ENCODE assay signal across 35 mouse cellular contexts in the genomic region with DNA sequence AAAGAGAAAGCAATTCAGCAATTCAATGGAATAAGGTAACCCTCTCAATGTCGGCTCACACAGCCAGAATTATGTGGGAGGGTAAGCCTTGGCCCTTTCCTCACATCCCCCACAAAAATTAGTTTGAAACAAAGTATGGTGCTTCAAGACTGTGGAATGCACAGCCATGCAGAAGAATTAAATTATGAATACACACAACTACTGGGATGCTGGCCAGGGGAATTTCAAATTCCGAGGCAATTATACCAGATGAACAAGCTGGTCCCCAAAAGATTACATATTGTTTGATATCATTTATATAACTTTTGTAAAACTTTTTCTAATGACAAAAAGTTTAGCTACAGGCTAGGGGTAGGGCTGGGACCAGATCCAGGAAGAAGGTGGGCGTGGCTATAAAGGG. TPM values are rescaled to one million over a fixed set of nuclear protein-coding genes. Genes with fewer than 3 reads are reported as not detected.
DNase-seq lines count a peak whose midpoint lies in the region; ATAC-seq and TF ChIP-seq lines count a peak whose summit lies in the region.
"Had no signal": no experiment of that assay in that cellular context is flagged by ENCODE, and none has a peak within 500 bp of the region (broad histone marks: within the 10 kb centered on the region; RNA-seq: fewer than 3 reads in every experiment).

No protein-coding gene starts in this region.

- H3K4me2 ChIP-seq in lung, embryonic 14.5 days, result no peak overlapping the region
- no peak overlapping the region for H3K4me2 ChIP-seq in embryonic facial prominence, embryonic 14.5 days (ENCODE audit: low read depth, low read length)
- no peak overlapping the region for H3K4me2 ChIP-seq in forebrain, embryonic 15.5 days (replicated peaks)
- H3K4me2 ChIP-seq: forebrain, embryonic 12.5 days; heart, embryonic 11.5 days; hindbrain, embryonic 13.5 days; kidney, embryonic 15.5 days; lung, embryonic 15.5 days; midbrain, embryonic 12.5 days; neural tube, embryonic 13.5 days; stomach, embryonic 15.5 days had no signal

- H3K27ac ChIP-seq in lung, embryonic 14.5 days (ENCODE audit: low read depth), result no peak overlapping the region
- H3K27ac ChIP-seq in embryonic facial prominence, embryonic 14.5 days (replicated peaks; ENCODE audit: low read depth, low read length), result no peak overlapping the region
- no peak overlapping the region for H3K27ac ChIP-seq in forebrain, embryonic 15.5 days (replicated peaks)
- H3K27ac ChIP-seq: forebrain, embryonic 12.5 days; hindbrain, embryonic 13.5 days; kidney, embryonic 15.5 days; layer of hippocampus, adult 2 months; liver, embryonic 14.5 days; lung, embryonic 15.5 days; midbrain, embryonic 12.5 days; neural tube, embryonic 13.5 days; stomach, embryonic 15.5 days had no signal

- no peak overlapping the region for H3K9ac ChIP-seq in lung, embryonic 14.5 days
- H3K9ac ChIP-seq in embryonic facial prominence, embryonic 14.5 days (ENCODE audit: low read depth, low read length), result no peak overlapping the region
- H3K9ac ChIP-seq in forebrain, embryonic 15.5 days (replicated peaks), result no peak overlapping the region
- H3K9ac ChIP-seq: forebrain, embryonic 12.5 days; hindbrain, embryonic 13.5 days; kidney, embryonic 15.5 days; liver, embryonic 14.5 days; lung, embryonic 15.5 days; midbrain, embryonic 12.5 days; neural tube, embryonic 13.5 days; stomach, embryonic 15.5 days had no signal

- ATAC-seq in lung, embryonic 14.5 days (ENCODE audit: insufficient read depth), result peak; percentile 27; the same call in 1 of the 2 replicates
- no peak for ATAC-seq in embryonic facial prominence, embryonic 14.5 days (ENCODE audit: low read depth)
- no peak for ATAC-seq in forebrain, embryonic 15.5 days (replicated peaks)

- peak; percentile 64 for DNase-seq in lung, embryonic 14.5 days
- DNase-seq in lung, postnatal 14 days, result no peak
- peak; percentile 80 for DNase-seq in NIH3T3 (ENCODE audit: low read depth)
- DNase-seq in embryonic facial prominence, embryonic 14.5 days (ENCODE audit: low spot score), result peak; percentile 84
- peak; percentile 46 for DNase-seq in testis, postnatal 14 days (ENCODE audit: low spot score)
- DNase-seq in MN1 (ENCODE audit: low spot score), result no peak
- DNase-seq: adrenal gland, adult 2 months; adrenal gland, postnatal 36 days; cerebellum, adult 2 months; cerebellum, postnatal 25 days; gastrocnemius, postnatal 25 days; heart, adult 18-20 months; heart, postnatal 4 days; kidney, adult 11 months; kidney, postnatal 25 days; liver; lung, postnatal 4 days; right cerebral cortex, postnatal 25 days; thymus, adult 18-20 months; thymus, postnatal 25 days had no signal

- no peaks in the 10 kb centered on the region for H3K4me1 ChIP-seq in lung, embryonic 14.5 days (ENCODE audit: insufficient read depth)
- H3K4me1 ChIP-seq in embryonic facial prominence, embryonic 14.5 days (ENCODE audit: control insufficient read depth, insufficient read depth, low read length), result no peaks in the 10 kb centered on the region; the same call in 1 of the 2 replicates
- H3K4me1 ChIP-seq in forebrain, embryonic 15.5 days, result peaks cover 4% of the 10 kb centered on the region; the same call in 1 of the 2 replicates

- 0 out of 2 replicates have a peak, but pooled peaks cover 7% of the 10 kb centered on the region for H3K27me3 ChIP-seq in lung, embryonic 14.5 days (ENCODE audit: insufficient read depth, low read length)
- H3K27me3 ChIP-seq in embryonic facial prominence, embryonic 14.5 days (replicated peaks; ENCODE audit: control insufficient read depth, insufficient read depth, low read length), result no peaks in the 10 kb centered on the region
- peaks cover 8% of the 10 kb centered on the region; the same call in 1 of the 2 replicates for H3K27me3 ChIP-seq in forebrain, embryonic 15.5 days

- WGBS in lung, embryonic 14.5 days, result 57% methylated on average over 3 of the region's 3 CpGs
- WGBS in embryonic facial prominence, embryonic 14.5 days, result 46% methylated on average over 3 of the region's 3 CpGs
- 42% methylated on average over 3 of the region's 3 CpGs for WGBS in forebrain, embryonic 15.5 days

- no peaks in the 10 kb centered on the region for H3K9me3 ChIP-seq in lung, embryonic 14.5 days (ENCODE audit: low read depth, low read length)
- H3K9me3 ChIP-seq in embryonic facial prominence, embryonic 14.5 days (ENCODE audit: control insufficient read depth, low read length), result no peaks in the 10 kb centered on the region
- H3K9me3 ChIP-seq in forebrain, embryonic 15.5 days, result no peaks in the 10 kb centered on the region
- H3K9me3 ChIP-seq: forebrain, embryonic 12.5 days; hindbrain, embryonic 13.5 days; kidney, embryonic 15.5 days; lung, embryonic 15.5 days; megakaryocyte, embryonic 14.5 days; midbrain, embryonic 12.5 days; neural tube, embryonic 13.5 days; stomach, embryonic 15.5 days had no signal

- H3K4me3 ChIP-seq in lung, embryonic 14.5 days (ENCODE audit: low read depth, low read length), result no peak overlapping the region
- H3K4me3 ChIP-seq in embryonic facial prominence, embryonic 14.5 days (ENCODE audit: low read depth, low read length), result no peak overlapping the region
- H3K4me3 ChIP-seq in forebrain, embryonic 15.5 days, result no peak overlapping the region
- H3K4me3 ChIP-seq: forebrain, embryonic 12.5 days; hindbrain, embryonic 13.5 days; kidney, embryonic 15.5 days; layer of hippocampus, adult 2 months; lung, embryonic 15.5 days; megakaryocyte, embryonic 14.5 days; midbrain, embryonic 12.5 days; neural tube, embryonic 13.5 days; stomach, embryonic 15.5 days had no signal

- TF ChIP-seq CTCF in lung, embryonic 14.5 days (IDR thresholded peaks at IDR 0.05; ENCODE audit: low read depth), result no peak

- H3K36me3 ChIP-seq in lung, embryonic 14.5 days (ENCODE audit: insufficient read depth), result no peaks in the 10 kb centered on the region
- no peaks in the 10 kb centered on the region for H3K36me3 ChIP-seq in embryonic facial prominence, embryonic 14.5 days (ENCODE audit: control insufficient read depth, insufficient read depth, low read length)
- no peaks in the 10 kb centered on the region for H3K36me3 ChIP-seq in forebrain, embryonic 15.5 days
- H3K36me3 ChIP-seq: forebrain, embryonic 12.5 days; hindbrain, embryonic 13.5 days; kidney, embryonic 15.5 days; lung, embryonic 15.5 days; midbrain, embryonic 12.5 days; neural tube, embryonic 13.5 days; stomach, embryonic 15.5 days had no signal

RNA-seq across cellular contexts. Expression of gene Nme9, which starts 4.0 kb away (rescaled TPM):
- 0.26 TPM in 1 of 2 replicates, not detected in the other for polyA plus RNA-seq in lung, embryonic 14.5 days (2014; fragmentation: Nextera tagmentation; extraction: Ambion mirVana)
- polyA plus RNA-seq in embryonic facial prominence, embryonic 14.5 days (2014; fragmentation: Nextera tagmentation; extraction: Ambion mirVana), result 0.41 and 3.3 TPM in 2 replicates
- polyA plus RNA-seq in forebrain, embryonic 15.5 days (2015; fragmentation: Nextera tagmentation; extraction: Ambion mirVana), result 1.0 and 1.6 TPM in 2 replicates
- polyA plus RNA-seq: adrenal gland, adult 2 months; C2C12; embryonic facial prominence, embryonic 11.5 days; limb, embryonic 11.5 days; midbrain, embryonic 12.5 days; neural tube, embryonic 13.5 days had no signal

RNA-seq across cellular contexts. Expression of gene Mras, which starts 10.1 kb away (rescaled TPM):
- 10.3 and 12.2 TPM in 2 replicates for polyA plus RNA-seq in lung, embryonic 14.5 days (2014; fragmentation: Nextera tagmentation; extraction: Ambion mirVana)
- polyA plus RNA-seq in embryonic facial prominence, embryonic 14.5 days (2014; fragmentation: Nextera tagmentation; extraction: Ambion mirVana), result 22.9 and 30.6 TPM in 2 replicates
- 58.8 and 59.5 TPM in 2 replicates for polyA plus RNA-seq in forebrain, embryonic 15.5 days (2015; fragmentation: Nextera tagmentation; extraction: Ambion mirVana)

Comparison
In these comparisons a context has a peak if more than half of its experiments do, and no peak if none do; other contexts are left out.
1. DNase-seq: peak in lung, embryonic 14.5 days (single experiment), NIH3T3 (single experiment), embryonic facial prominence, embryonic 14.5 days (single experiment) and testis, postnatal 14 days (single experiment); none in lung, postnatal 14 days (single experiment) and MN1 (single experiment).